Mouse (Mus musculus): ENCODE results near the gene Pepd.

GRCm38 (mm10) chr7:34975913-34976312, 63.7 kb downstream of the Pepd start:
- TF ChIP-seq CTCF (IDR thresholded peaks at IDR 0.05; ENCODE audit: control insufficient read depth, insufficient read depth, insufficient read length) (no peak), USF1 (IDR thresholded peaks at IDR 0.05; ENCODE audit: low read depth) (no peak), MAX (IDR thresholded peaks at IDR 0.05) (no peak), FOSL1 (IDR thresholded peaks at IDR 0.05; ENCODE audit: insufficient read depth, low read length, poor library complexity, severe bottlenecking) (no peak)

Measured in C2C12 (cell line).